Mouse (Mus musculus) olfactory bulb, adult 2 months (tissue): ENCODE measurements around the gene Cpeb2.

Experiments used
- CTCF ChIP-seq: fragments of 200-500 bp; IDR thresholded peaks from 2 replicates; pipeline ENCODE4 v1.5.1; 2012; ENCODE audit warnings: low read depth, mild to moderate bottlenecking, low read length, moderate library complexity; ENCODE audit not compliant: insufficient read depth
- POLR2A ChIP-seq: fragments of 200-500 bp; IDR thresholded peaks from 2 replicates; pipeline ENCODE4 v1.6.1; 2012; ENCODE audit warnings: mild to moderate bottlenecking, low read depth, low read length, moderate library complexity; ENCODE audit not compliant: insufficient read depth

GRCm38 (mm10) chr5:43337212-43337611 lies 104.2 kb downstream of the Cpeb2 start:
- TF ChIP-seq CTCF (no peak), POLR2A (no peak)
